Mouse (Mus musculus): ENCODE measurements around the gene Polr3h. TPM values are rescaled to one million over a fixed set of nuclear protein-coding genes. Genes with fewer than 3 reads are reported as not detected.

The Polr3h gene
- polyA plus RNA-seq, 1 experiment: 8.6 TPM

DNA sequence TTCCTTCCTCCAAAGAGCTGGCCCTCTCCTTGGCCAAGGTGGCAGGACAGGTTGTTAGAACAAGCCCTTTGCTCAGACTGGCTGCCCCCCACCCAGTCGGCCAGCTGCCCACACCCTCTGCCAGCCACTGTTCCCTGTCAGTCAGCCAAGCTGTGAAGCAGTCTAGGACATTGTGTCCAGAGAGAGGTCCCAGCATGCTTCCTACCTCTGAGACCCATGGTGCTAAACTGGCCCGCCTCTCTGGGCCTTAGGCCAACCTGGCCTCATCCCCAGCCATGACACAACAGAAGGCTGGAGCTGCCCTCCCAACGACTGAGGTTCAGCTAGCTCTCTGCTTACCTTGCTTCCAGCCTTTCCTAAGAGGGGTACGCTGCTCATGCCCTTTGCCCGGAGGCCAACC lies 86.4 kb downstream of the Polr3h start:
- Histone ChIP-seq H3K27ac (ENCODE audit: insufficient read depth, low read length) (no peak overlapping the region), H3K27me3 (ENCODE audit: control insufficient read depth, insufficient read depth, low read length) (no peaks in the 10 kb centered on the region), H3K4me3 (ENCODE audit: extremely low read depth, insufficient read depth, insufficient read length) (no peak overlapping the region), H3K4me1 (ENCODE audit: control insufficient read depth, insufficient read depth, insufficient read length) (peaks cover 6% of the 10 kb centered on the region), H3K36me3 (ENCODE audit: control insufficient read depth, insufficient read depth, low read length) (no peaks in the 10 kb centered on the region)
- 77% methylated on average over 5 of the region's 5 CpGs for WGBS
- no peak for DNase-seq (ENCODE audit: low read depth in 1 of 2, low spot score in 2 of 2)
- no peak for TF ChIP-seq CTCF (IDR thresholded peaks at IDR 0.05; ENCODE audit: extremely low read depth, insufficient read depth, insufficient read length, insufficient replicate concordance)
- TF ChIP-seq POLR2A (IDR thresholded peaks at IDR 0.05; ENCODE audit: low read depth, low read length): no peak

DNA sequence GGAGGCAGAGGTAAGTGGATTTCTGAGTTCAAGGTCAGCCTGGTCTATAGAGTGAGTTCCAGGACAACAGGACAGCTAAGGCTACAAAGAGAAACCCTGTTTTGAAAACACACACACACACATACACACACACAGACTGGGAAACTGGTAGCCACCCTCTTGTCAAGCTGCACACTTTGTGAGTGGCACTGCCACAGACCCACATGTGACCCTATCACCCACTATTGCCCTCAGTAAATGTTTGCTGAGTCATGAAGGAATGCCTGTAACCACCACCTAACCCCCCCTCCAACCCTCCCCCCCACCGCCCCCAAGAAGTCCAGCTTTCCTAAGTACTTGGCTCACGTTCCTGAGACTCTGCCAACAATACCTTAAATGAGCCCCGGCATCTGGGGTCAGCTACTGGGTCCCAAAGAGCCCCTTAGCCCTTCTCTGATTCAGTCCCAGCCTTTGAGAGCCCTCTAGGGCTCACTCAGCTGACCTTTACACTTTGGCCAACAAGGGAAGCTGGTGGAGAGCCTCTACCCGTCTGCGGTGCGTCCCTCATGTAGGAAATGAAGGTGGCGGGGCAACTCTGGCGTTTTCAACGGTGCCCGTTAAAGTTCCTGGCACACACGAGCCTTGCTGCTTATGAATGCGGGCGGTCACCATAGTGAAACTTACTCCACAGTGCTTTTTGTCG lies 87.3 kb downstream of the Polr3h start:
- Histone ChIP-seq H3K4me3 (ENCODE audit: extremely low read depth, insufficient read depth, insufficient read length) (no peak overlapping the region), H3K36me3 (ENCODE audit: control insufficient read depth, insufficient read depth, low read length) (no peaks in the 10 kb centered on the region), H3K4me1 (ENCODE audit: control insufficient read depth, insufficient read depth, insufficient read length) (peaks cover 6% of the 10 kb centered on the region), H3K27me3 (ENCODE audit: control insufficient read depth, insufficient read depth, low read length) (no peaks in the 10 kb centered on the region), H3K27ac (ENCODE audit: insufficient read depth, low read length) (no peak overlapping the region)
- DNase-seq (ENCODE audit: low read depth in 1 of 2, low spot score in 2 of 2): no peak
- WGBS: 61% methylated on average over 14 of the region's 14 CpGs
- TF ChIP-seq POLR2A (IDR thresholded peaks at IDR 0.05; ENCODE audit: low read depth, low read length) (no peak), CTCF (IDR thresholded peaks at IDR 0.05; ENCODE audit: extremely low read depth, insufficient read depth, insufficient read length, insufficient replicate concordance) (no peak)

Other genes starting within 250 kb of the Polr3h start
- gene Chadl, start 229.0 kb downstream of the Polr3h start, polyA plus RNA-seq (2012; rRNA removed): 0.61 and 0.63 TPM in 2 replicates
- gene Zc3h7b, start 181.2 kb downstream of the Polr3h start, polyA plus RNA-seq (2012; rRNA removed): 18.8 and 24.9 TPM in 2 replicates
- gene Rangap1, start 180.7 kb downstream of the Polr3h start, polyA plus RNA-seq (2012; rRNA removed): 26.6 and 28.4 TPM in 2 replicates
- 21.2 and 21.9 TPM in 2 replicates for gene Tef, start 123.8 kb downstream of the Polr3h start, polyA plus RNA-seq (2012; rRNA removed)
- 24.8 and 36.6 TPM in 2 replicates for gene Tob2, start 67.4 kb downstream of the Polr3h start, polyA plus RNA-seq (2012; rRNA removed)
- 22.7 and 29.8 TPM in 2 replicates for gene Phf5a, start 54.3 kb downstream of the Polr3h start, polyA plus RNA-seq (2012; rRNA removed)
- gene Aco2, start 53.9 kb downstream of the Polr3h start, polyA plus RNA-seq (2012; rRNA removed): 68.7 and 80.4 TPM in 2 replicates
- 5.4 and 6.1 TPM in 2 replicates for gene Csdc2, start 10.5 kb upstream of the Polr3h start, polyA plus RNA-seq (2012; rRNA removed)
- gene Pmm1, start 34.7 kb upstream of the Polr3h start, polyA plus RNA-seq (2012; rRNA removed): 18.2 and 28.1 TPM in 2 replicates
- not detected in 2 replicates for gene 1700029P11Rik, start 54.3 kb upstream of the Polr3h start, polyA plus RNA-seq (2012; rRNA removed)
- 11.8 TPM in 2 replicates for gene Xrcc6, start 61.6 kb upstream of the Polr3h start, polyA plus RNA-seq (2012; rRNA removed)
- gene Desi1, start 107.6 kb upstream of the Polr3h start, polyA plus RNA-seq (2012; rRNA removed): 15.4 and 18.1 TPM in 2 replicates
- gene Snu13, start 121.4 kb upstream of the Polr3h start, polyA plus RNA-seq (2012; rRNA removed): 34.5 and 37.5 TPM in 2 replicates
- not detected in 2 replicates for gene 4930407I10Rik, start 132.9 kb upstream of the Polr3h start, polyA plus RNA-seq (2012; rRNA removed)
- gene Mei1, start 143.8 kb upstream of the Polr3h start, polyA plus RNA-seq (2012; rRNA removed): 0.05 TPM in 1 of 2 replicates, not detected in the other
- gene Ccdc134, start 201.7 kb upstream of the Polr3h start, polyA plus RNA-seq (2012; rRNA removed): 16.2 and 16.7 TPM in 2 replicates
- gene Srebf2, start 220.9 kb upstream of the Polr3h start, polyA plus RNA-seq (2012; rRNA removed): 204 and 317 TPM in 2 replicates

Measured in spleen, adult 2 months (tissue).